24 mouse cellular contexts compared by ENCODE assay signal in genomic region chr7:25734991-25735390, GRCm38 (mm10). TPM values are rescaled to one million over a fixed set of nuclear protein-coding genes. Genes with fewer than 3 reads are reported as not detected.
A peak's percentile ranks its signal among the peaks of the same experiment; 100 is the strongest.
DNase-seq lines count a peak whose midpoint lies in the region; ATAC-seq and TF ChIP-seq lines count a peak whose summit lies in the region.
"Had no signal": no experiment of that assay in that cellular context is flagged by ENCODE, and none has a peak within 500 bp of the region (broad histone marks: within the 10 kb centered on the region; RNA-seq: fewer than 3 reads in every experiment).

No protein-coding gene starts in this region.

- H3K9me3 ChIP-seq in liver, embryonic 11.5 days (ENCODE audit: control insufficient read depth, low read length) = no peaks in the 10 kb centered on the region
- H3K9me3 ChIP-seq in liver, embryonic 13.5 days (replicated peaks) = no peaks in the 10 kb centered on the region
- no peaks in the 10 kb centered on the region for H3K9me3 ChIP-seq in liver, postnatal 0 days (ENCODE audit: low read length)
- no peaks in the 10 kb centered on the region for H3K9me3 ChIP-seq in heart, embryonic 12.5 days (replicated peaks)
- H3K9me3 ChIP-seq: embryonic facial prominence, embryonic 10.5 days; embryonic facial prominence, embryonic 12.5 days; forebrain, embryonic 13.5 days; forebrain, embryonic 15.5 days; G1E had no signal

- no peak for TF ChIP-seq CTCF in liver, postnatal 0 days (IDR thresholded peaks at IDR 0.05; ENCODE audit: low read depth)

- no peak for DNase-seq in liver, embryonic 11.5 days (ENCODE audit: low spot score)
- DNase-seq in liver = no peak
- DNase-seq in liver, embryonic 13.5 days = no peak
- DNase-seq in liver, postnatal 0 days = no peak
- no peak for DNase-seq in lung, postnatal 14 days
- DNase-seq in frontal cortex, postnatal 14 days (ENCODE audit: low spot score in 2 of 2) = no peak
- DNase-seq: adrenal gland, adult 2 months; adrenal gland, postnatal 10 days; adrenal gland, postnatal 25 days; B cell, adult 2 months; cerebellum, adult 11 months; cerebellum, adult 18-20 months; cerebellum, adult 8-10 months; cerebellum, adult 9-11 months; cerebellum, postnatal 25 days had no signal

- H3K9ac ChIP-seq in liver, embryonic 11.5 days (ENCODE audit: low read depth, low read length) = no peak overlapping the region
- no peak overlapping the region for H3K9ac ChIP-seq in liver, embryonic 13.5 days
- no peak overlapping the region for H3K9ac ChIP-seq in liver, postnatal 0 days (replicated peaks)
- no peak overlapping the region for H3K9ac ChIP-seq in heart, embryonic 12.5 days
- H3K9ac ChIP-seq: embryonic facial prominence, embryonic 12.5 days; forebrain, embryonic 13.5 days; forebrain, embryonic 15.5 days had no signal

- peaks cover 79% of the 10 kb centered on the region for H3K36me3 ChIP-seq in liver, embryonic 11.5 days (ENCODE audit: control insufficient read depth, insufficient read depth, low read length)
- H3K36me3 ChIP-seq in liver, embryonic 13.5 days = peaks cover 98% of the 10 kb centered on the region
- H3K36me3 ChIP-seq in liver, postnatal 0 days (replicated peaks; ENCODE audit: insufficient read depth, low read length) = peaks cover 96% of the 10 kb centered on the region
- peaks cover 90% of the 10 kb centered on the region for H3K36me3 ChIP-seq in heart, embryonic 12.5 days

- H3K4me1 ChIP-seq in liver, embryonic 11.5 days (replicated peaks; ENCODE audit: control insufficient read depth, insufficient read depth, low read length) = peaks cover 21% of the 10 kb centered on the region
- peaks cover 49% of the 10 kb centered on the region for H3K4me1 ChIP-seq in liver, embryonic 13.5 days (replicated peaks)
- no peaks in the 10 kb centered on the region for H3K4me1 ChIP-seq in liver, postnatal 0 days (ENCODE audit: insufficient read depth)
- H3K4me1 ChIP-seq in heart, embryonic 12.5 days (replicated peaks) = 0 out of 2 replicates have a peak, but pooled peaks cover 6% of the 10 kb centered on the region
- H3K4me1 ChIP-seq: embryonic facial prominence, embryonic 10.5 days; embryonic facial prominence, embryonic 12.5 days; forebrain, embryonic 13.5 days; forebrain, embryonic 15.5 days had no signal

- no peak overlapping the region for H3K4me3 ChIP-seq in liver, embryonic 11.5 days (ENCODE audit: low read depth, low read length)
- H3K4me3 ChIP-seq in liver, embryonic 13.5 days (replicated peaks) = no peak overlapping the region
- no peak overlapping the region for H3K4me3 ChIP-seq in liver, postnatal 0 days (ENCODE audit: low read depth, low read length)
- H3K4me3 ChIP-seq in heart, embryonic 12.5 days = no peak overlapping the region
- H3K4me3 ChIP-seq: embryonic facial prominence, embryonic 10.5 days; embryonic facial prominence, embryonic 12.5 days; forebrain, embryonic 13.5 days; forebrain, embryonic 15.5 days had no signal

- ATAC-seq in liver, embryonic 11.5 days (replicated peaks; ENCODE audit: low FRiP score) = no peak
- ATAC-seq in liver, embryonic 13.5 days (ENCODE audit: low read depth) = peak; percentile 63; the same call in 1 of the 2 replicates
- no peak for ATAC-seq in liver, postnatal 0 days
- ATAC-seq in megakaryocyte-erythroid progenitor cell, adult 5-6 weeks (replicated peaks; ENCODE audit: low FRiP score, low TSS enrichment, poor library complexity, severe bottlenecking) = peak; percentile 51
- ATAC-seq in heart, embryonic 12.5 days (ENCODE audit: insufficient number of reproducible peaks, low FRiP score) = no peak
- ATAC-seq: CD4-positive, CD25-positive, alpha-beta regulatory T cell, adult 4 months; forebrain, embryonic 13.5 days; forebrain, embryonic 15.5 days had no signal

- 30% methylated on average over 4 of the region's 4 CpGs for WGBS in liver, embryonic 11.5 days
- WGBS in liver, embryonic 13.5 days (ENCODE audit: insufficient replicate concordance) = 11% methylated on average over 4 of the region's 4 CpGs
- WGBS in liver, postnatal 0 days (ENCODE audit: insufficient replicate concordance) = 47% methylated on average over 4 of the region's 4 CpGs
- WGBS in heart, embryonic 12.5 days = 25% methylated on average over 4 of the region's 4 CpGs

- H3K27ac ChIP-seq in liver, embryonic 11.5 days (ENCODE audit: low read depth, low read length) = peak overlapping the region; percentile 52; the same call in 1 of the 2 replicates
- H3K27ac ChIP-seq in liver, embryonic 13.5 days = peak overlapping the region; percentile 44; the same call in 1 of the 2 replicates
- no peak overlapping the region for H3K27ac ChIP-seq in liver, postnatal 0 days (ENCODE audit: low read depth)
- H3K27ac ChIP-seq in heart, embryonic 12.5 days (ENCODE audit: poor library complexity, severe bottlenecking) = no peak overlapping the region
- H3K27ac ChIP-seq: embryonic facial prominence, embryonic 10.5 days; embryonic facial prominence, embryonic 12.5 days; forebrain, embryonic 13.5 days; forebrain, embryonic 15.5 days had no signal

- peak overlapping the region; percentile 38 for H3K4me2 ChIP-seq in liver, embryonic 11.5 days
- 0 out of 2 replicates have a peak overlapping the region, but pooled peaks have one; percentile 1 for H3K4me2 ChIP-seq in liver, embryonic 13.5 days
- no peak overlapping the region for H3K4me2 ChIP-seq in liver, postnatal 0 days (ENCODE audit: low read depth, low read length)
- H3K4me2 ChIP-seq in heart, embryonic 12.5 days = no peak overlapping the region
- H3K4me2 ChIP-seq: embryonic facial prominence, embryonic 12.5 days; forebrain, embryonic 13.5 days; forebrain, embryonic 15.5 days had no signal

- TF ChIP-seq EP300 in liver, postnatal 0 days (IDR thresholded peaks at IDR 0.05; ENCODE audit: low read depth) = peak; percentile 66

- no peaks in the 10 kb centered on the region for H3K27me3 ChIP-seq in liver, embryonic 11.5 days (replicated peaks; ENCODE audit: control insufficient read depth, insufficient read depth, low read length)
- no peaks in the 10 kb centered on the region for H3K27me3 ChIP-seq in liver, embryonic 13.5 days
- no peaks in the 10 kb centered on the region for H3K27me3 ChIP-seq in liver, postnatal 0 days (ENCODE audit: insufficient read depth, low read length)
- H3K27me3 ChIP-seq in heart, embryonic 12.5 days (replicated peaks) = no peaks in the 10 kb centered on the region
- H3K27me3 ChIP-seq: CH12.LX; embryonic facial prominence, embryonic 12.5 days; forebrain, embryonic 13.5 days; forebrain, embryonic 15.5 days had no signal

RNA-seq across cellular contexts. Expression of gene Ccdc97, which starts 16.1 kb away (rescaled TPM):
- polyA plus RNA-seq in liver, embryonic 11.5 days (2014; fragmentation: Nextera tagmentation; extraction: Ambion mirVana) = 33.2 and 33.9 TPM in 2 replicates
- 8.8 and 10.7 TPM in 2 replicates for polyA plus RNA-seq in liver, embryonic 13.5 days (2015; fragmentation: Nextera tagmentation; extraction: Ambion mirVana)
- 6.7 and 6.8 TPM in 2 replicates for polyA plus RNA-seq in liver, postnatal 0 days (2015; fragmentation: Nextera tagmentation; extraction: Ambion mirVana)
- 43.5 and 59.8 TPM in 2 replicates for total RNA-seq in megakaryocyte-erythroid progenitor cell, adult 5-6 weeks (2014; fragmentation: Nextera tagmentation)
- 7.0 and 18.6 TPM in 2 replicates for total RNA-seq in megakaryocyte-erythroid progenitor cell, adult 5-6 weeks (2017)
- 24.6 and 25.9 TPM in 2 replicates for polyA plus RNA-seq in heart, embryonic 12.5 days (2016; fragmentation: Nextera tagmentation; extraction: Ambion mirVana)

RNA-seq across cellular contexts. Expression of gene Hnrnpul1, which starts 19.6 kb away (rescaled TPM):
- 67.2 and 68.6 TPM in 2 replicates for polyA plus RNA-seq in liver, embryonic 11.5 days (2014; fragmentation: Nextera tagmentation; extraction: Ambion mirVana)
- polyA plus RNA-seq in liver, embryonic 13.5 days (2015; fragmentation: Nextera tagmentation; extraction: Ambion mirVana) = 31.4 and 36.3 TPM in 2 replicates
- 21.4 and 22.6 TPM in 2 replicates for polyA plus RNA-seq in liver, postnatal 0 days (2015; fragmentation: Nextera tagmentation; extraction: Ambion mirVana)
- 171 and 188 TPM in 2 replicates for total RNA-seq in megakaryocyte-erythroid progenitor cell, adult 5-6 weeks (2014; fragmentation: Nextera tagmentation)
- 139 and 159 TPM in 2 replicates for total RNA-seq in megakaryocyte-erythroid progenitor cell, adult 5-6 weeks (2017)
- polyA plus RNA-seq in heart, embryonic 12.5 days (2016; fragmentation: Nextera tagmentation; extraction: Ambion mirVana) = 57.0 and 60.9 TPM in 2 replicates

RNA-seq across cellular contexts. Expression of gene Tgfb1, which starts 48.2 kb away (rescaled TPM):
- polyA plus RNA-seq in liver, embryonic 11.5 days (2014; fragmentation: Nextera tagmentation; extraction: Ambion mirVana) = 14.4 and 16.4 TPM in 2 replicates
- 6.1 and 6.9 TPM in 2 replicates for polyA plus RNA-seq in liver, embryonic 13.5 days (2015; fragmentation: Nextera tagmentation; extraction: Ambion mirVana)
- 5.1 and 6.1 TPM in 2 replicates for polyA plus RNA-seq in liver, postnatal 0 days (2015; fragmentation: Nextera tagmentation; extraction: Ambion mirVana)
- 156 and 169 TPM in 2 replicates for total RNA-seq in megakaryocyte-erythroid progenitor cell, adult 5-6 weeks (2014; fragmentation: Nextera tagmentation)
- 26.0 and 27.0 TPM in 2 replicates for total RNA-seq in megakaryocyte-erythroid progenitor cell, adult 5-6 weeks (2017)
- polyA plus RNA-seq in heart, embryonic 12.5 days (2016; fragmentation: Nextera tagmentation; extraction: Ambion mirVana) = 5.1 and 5.6 TPM in 2 replicates

RNA-seq across cellular contexts. Expression of gene Axl, which starts 53.5 kb away (rescaled TPM):
- polyA plus RNA-seq in liver, embryonic 11.5 days (2014; fragmentation: Nextera tagmentation; extraction: Ambion mirVana) = 34.2 and 35.4 TPM in 2 replicates
- 13.3 and 14.5 TPM in 2 replicates for polyA plus RNA-seq in liver, embryonic 13.5 days (2015; fragmentation: Nextera tagmentation; extraction: Ambion mirVana)
- polyA plus RNA-seq in liver, postnatal 0 days (2015; fragmentation: Nextera tagmentation; extraction: Ambion mirVana) = 26.6 and 27.4 TPM in 2 replicates
- 0.68 and 1.0 TPM in 2 replicates for total RNA-seq in megakaryocyte-erythroid progenitor cell, adult 5-6 weeks (2014; fragmentation: Nextera tagmentation)
- 0.70 and 1.4 TPM in 2 replicates for total RNA-seq in megakaryocyte-erythroid progenitor cell, adult 5-6 weeks (2017)
- 60.6 and 61.8 TPM in 2 replicates for polyA plus RNA-seq in heart, embryonic 12.5 days (2016; fragmentation: Nextera tagmentation; extraction: Ambion mirVana)
- polyA plus RNA-seq: G1E had no signal

RNA-seq across cellular contexts. Expression of gene B9d2, which starts 54.4 kb away (rescaled TPM):
- polyA plus RNA-seq in liver, embryonic 11.5 days (2014; fragmentation: Nextera tagmentation; extraction: Ambion mirVana) = 38.2 and 40.9 TPM in 2 replicates
- polyA plus RNA-seq in liver, embryonic 13.5 days (2015; fragmentation: Nextera tagmentation; extraction: Ambion mirVana) = 21.8 and 25.1 TPM in 2 replicates
- 15.0 and 16.0 TPM in 2 replicates for polyA plus RNA-seq in liver, postnatal 0 days (2015; fragmentation: Nextera tagmentation; extraction: Ambion mirVana)
- 34.6 and 35.2 TPM in 2 replicates for total RNA-seq in megakaryocyte-erythroid progenitor cell, adult 5-6 weeks (2014; fragmentation: Nextera tagmentation)
- 42.8 and 45.5 TPM in 2 replicates for total RNA-seq in megakaryocyte-erythroid progenitor cell, adult 5-6 weeks (2017)
- 22.8 and 25.9 TPM in 2 replicates for polyA plus RNA-seq in heart, embryonic 12.5 days (2016; fragmentation: Nextera tagmentation; extraction: Ambion mirVana)

Comparison
In these comparisons a context has a peak if more than half of its experiments do, and no peak if none do; other contexts are left out.
1. ATAC-seq: peak in liver, embryonic 13.5 days (single experiment) and megakaryocyte-erythroid progenitor cell, adult 5-6 weeks (single experiment); none in liver, embryonic 11.5 days (single experiment), liver, postnatal 0 days (single experiment) and heart, embryonic 12.5 days (single experiment).
2. H3K27ac ChIP-seq: peak in liver, embryonic 11.5 days (single experiment) and liver, embryonic 13.5 days (single experiment); none in liver, postnatal 0 days (single experiment) and heart, embryonic 12.5 days (single experiment).
3. H3K4me2 ChIP-seq: peak in liver, embryonic 11.5 days (single experiment) and liver, embryonic 13.5 days (single experiment); none in liver, postnatal 0 days (single experiment) and heart, embryonic 12.5 days (single experiment).